Mouse (Mus musculus): Measurements from ENCODE around the gene Arpc4. TPM values are rescaled to one million over a fixed set of nuclear protein-coding genes. Genes with fewer than 3 reads are reported as not detected.

Arpc4 gene
- polyA plus RNA-seq, 1 experiment from 2014 or later: 392 TPM

GRCm38 (mm10) chr6:113343177-113344092 lies 34.5 kb upstream of the Arpc4 start, which contains the start of gene Camk1:
Camk1 (minus strand) TSS chr6:113343984.
- ATAC-seq (ENCODE audit: insufficient number of reproducible peaks, low FRiP score, low TSS enrichment, low read depth): peak; percentile 82
- peaks cover 25% of the 10 kb centered on the region for H3K4me1 ChIP-seq
- no peaks in the 10 kb centered on the region for H3K27me3 ChIP-seq
- H3K36me3 ChIP-seq: peaks cover 26% of the 10 kb centered on the region
- 14% methylated on average over 32 of the region's 32 CpGs for WGBS
- H3K9ac ChIP-seq: peak within 1 kb of the TSS; percentile 72
- peak within 1 kb of the TSS; percentile 51 for H3K27ac ChIP-seq
- no peaks in the 10 kb centered on the region for H3K9me3 ChIP-seq
- peak within 1 kb of the TSS; percentile 52 for H3K4me2 ChIP-seq
- H3K4me3 ChIP-seq: peak within 1 kb of the TSS; percentile 60

DNA sequence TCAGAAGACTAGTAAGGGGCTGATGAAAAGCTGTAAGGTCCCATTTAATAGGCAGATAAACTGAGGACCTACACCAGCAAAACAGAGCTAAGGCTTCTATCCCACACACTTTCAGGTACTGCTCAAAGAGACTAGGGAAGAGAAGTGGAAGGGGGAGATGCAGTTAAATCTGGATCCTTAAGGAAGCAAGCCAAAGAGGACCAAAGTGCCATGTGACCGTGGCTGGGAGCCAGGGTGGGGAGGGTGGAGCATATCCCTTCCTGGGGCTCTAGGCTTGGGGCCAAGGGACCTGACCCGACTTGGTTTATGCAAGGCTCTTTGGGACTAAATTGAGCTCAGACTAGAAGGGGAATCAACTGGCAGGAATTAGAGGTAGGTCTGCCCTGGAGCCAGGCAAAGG lies 33.6 kb upstream of the Arpc4 start:
- Histone ChIP-seq H3K27ac (peak overlapping the region; percentile 51; the same call in 1 of the 2 replicates), H3K4me3 (peak overlapping the region; percentile 60), H3K4me1 (peaks cover 25% of the 10 kb centered on the region), H3K9ac (peak overlapping the region; percentile 72; the same call in 1 of the 2 replicates), H3K27me3 (no peaks in the 10 kb centered on the region), H3K4me2 (peak overlapping the region; percentile 52), H3K9me3 (no peaks in the 10 kb centered on the region), H3K36me3 (peaks cover 18% of the 10 kb centered on the region)
- 39% methylated on average over 2 of the region's 2 CpGs for WGBS
- no peak for ATAC-seq (ENCODE audit: insufficient number of reproducible peaks, low FRiP score, low TSS enrichment, low read depth)

DNA sequence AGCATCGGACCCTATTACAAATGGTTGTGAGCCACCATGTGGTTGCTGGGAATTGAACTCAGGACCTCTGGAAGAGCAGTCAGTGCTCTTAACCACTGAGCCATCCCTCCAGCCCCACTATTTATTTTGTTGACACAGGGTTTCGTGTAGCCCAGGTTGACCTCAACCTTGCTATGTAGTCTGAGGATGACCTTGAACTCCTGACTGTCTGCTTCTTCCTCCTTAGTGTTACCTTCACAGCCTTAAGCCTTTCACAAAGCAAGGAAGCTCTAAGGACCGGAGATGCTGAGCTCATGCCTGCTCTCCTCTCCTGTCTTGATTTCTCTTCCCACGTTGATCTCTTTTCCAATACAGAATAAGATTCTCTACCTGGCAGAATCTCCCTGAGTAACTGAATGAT lies 31.0 kb upstream of the Arpc4 start:
- Histone ChIP-seq H3K9ac (no peak overlapping the region), H3K27me3 (no peaks in the 10 kb centered on the region), H3K4me1 (peaks cover 21% of the 10 kb centered on the region), H3K4me3 (no peak overlapping the region), H3K4me2 (no peak overlapping the region), H3K36me3 (no peaks in the 10 kb centered on the region), H3K9me3 (no peaks in the 10 kb centered on the region), H3K27ac (no peak overlapping the region)
- WGBS: 74% methylated on average over 4 of the region's 4 CpGs
- no peak for ATAC-seq (ENCODE audit: insufficient number of reproducible peaks, low FRiP score, low TSS enrichment, low read depth)

DNA sequence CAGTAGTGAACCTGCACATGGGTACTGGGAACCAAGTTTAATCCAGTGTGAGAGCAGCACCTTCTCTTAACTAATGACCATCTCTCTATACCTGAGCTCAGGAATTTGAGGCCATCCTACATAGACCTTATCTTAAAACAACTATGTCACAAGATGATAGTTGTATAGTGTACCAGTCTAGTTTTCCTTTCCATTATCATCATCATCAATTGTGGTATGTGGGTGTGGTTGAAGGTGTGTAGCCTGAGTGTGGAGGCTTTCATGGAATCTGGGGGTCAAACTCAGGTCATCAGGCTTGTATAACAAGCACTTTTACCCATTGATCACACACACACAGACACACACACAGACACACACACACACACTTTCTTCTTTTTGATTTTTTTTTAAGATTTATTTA lies 27.4 kb upstream of the Arpc4 start:
- H3K36me3 ChIP-seq: no peaks in the 10 kb centered on the region
- no peak overlapping the region for H3K9ac ChIP-seq
- H3K4me1 ChIP-seq: no peaks in the 10 kb centered on the region
- no peaks in the 10 kb centered on the region for H3K27me3 ChIP-seq
- ATAC-seq (ENCODE audit: insufficient number of reproducible peaks, low FRiP score, low TSS enrichment, low read depth): no peak
- H3K27ac ChIP-seq: no peak overlapping the region
- H3K4me3 ChIP-seq: no peak overlapping the region
- H3K9me3 ChIP-seq: no peaks in the 10 kb centered on the region
- no peak overlapping the region for H3K4me2 ChIP-seq

DNA sequence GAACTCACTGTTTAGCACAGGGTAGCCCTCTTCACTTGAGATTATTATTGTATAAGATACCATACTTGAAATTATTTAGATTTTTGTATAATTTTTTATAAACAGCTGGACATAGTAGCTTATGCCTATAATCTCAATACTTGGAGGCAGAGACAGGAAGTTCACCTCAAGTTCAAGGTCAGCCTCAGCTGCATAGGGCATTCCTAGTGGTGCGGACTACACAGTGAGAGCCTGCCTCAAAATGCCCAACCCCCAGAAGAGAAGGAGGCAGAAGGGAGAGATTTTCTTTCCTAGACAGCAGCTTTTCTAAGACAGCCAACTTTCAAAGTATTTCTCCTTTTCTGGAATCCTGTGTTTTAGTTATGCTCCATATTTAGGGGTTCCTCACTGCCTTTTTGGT lies 26.8 kb upstream of the Arpc4 start:
- ATAC-seq (ENCODE audit: insufficient number of reproducible peaks, low FRiP score, low TSS enrichment, low read depth): no peak
- WGBS: 95% methylated on average over 1 of the region's 1 CpGs
- H3K4me3 ChIP-seq: no peak overlapping the region
- H3K4me1 ChIP-seq: no peaks in the 10 kb centered on the region
- no peak overlapping the region for H3K4me2 ChIP-seq
- no peaks in the 10 kb centered on the region for H3K27me3 ChIP-seq
- H3K36me3 ChIP-seq: no peaks in the 10 kb centered on the region
- H3K9me3 ChIP-seq: no peaks in the 10 kb centered on the region
- H3K27ac ChIP-seq: no peak overlapping the region
- H3K9ac ChIP-seq: no peak overlapping the region

GRCm38 (mm10) chr6:113351653-113352052 lies 26.3 kb upstream of the Arpc4 start:
- 52% methylated on average over 10 of the region's 10 CpGs for WGBS
- H3K4me3 ChIP-seq: no peak overlapping the region

DNA sequence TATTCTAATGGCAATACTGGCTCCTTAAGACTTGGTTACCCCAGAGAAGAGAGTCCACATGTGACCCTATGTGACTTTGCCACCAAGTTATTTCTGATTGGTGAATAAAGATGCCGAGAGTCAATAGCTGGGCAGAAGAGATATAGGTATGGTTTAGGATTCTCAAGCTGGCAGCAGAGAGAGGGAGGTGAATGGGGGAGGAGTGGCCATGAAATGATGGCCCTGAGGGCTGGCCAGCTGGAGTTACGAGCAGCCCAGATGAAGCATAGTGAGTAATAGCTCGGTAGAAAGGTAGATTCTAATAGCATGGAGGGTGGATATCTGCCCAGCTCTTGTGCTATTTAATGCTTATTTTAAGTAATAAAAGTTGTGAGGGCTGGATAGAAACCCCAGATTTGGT lies 25.1 kb upstream of the Arpc4 start:
- WGBS: 58% methylated on average over 3 of the region's 3 CpGs

More at GRCm38 (mm10) chr6:113351653-113352052, 26.3 kb upstream of the Arpc4 start:
- H3K4me2 ChIP-seq: no peak overlapping the region
- H3K27ac ChIP-seq: no peak overlapping the region
- no peaks in the 10 kb centered on the region for H3K4me1 ChIP-seq
- H3K36me3 ChIP-seq: no peaks in the 10 kb centered on the region
- no peaks in the 10 kb centered on the region for H3K9me3 ChIP-seq
- no peaks in the 10 kb centered on the region for H3K27me3 ChIP-seq
- ATAC-seq (ENCODE audit: insufficient number of reproducible peaks, low FRiP score, low TSS enrichment, low read depth): no peak
- no peak overlapping the region for H3K9ac ChIP-seq

DNA sequence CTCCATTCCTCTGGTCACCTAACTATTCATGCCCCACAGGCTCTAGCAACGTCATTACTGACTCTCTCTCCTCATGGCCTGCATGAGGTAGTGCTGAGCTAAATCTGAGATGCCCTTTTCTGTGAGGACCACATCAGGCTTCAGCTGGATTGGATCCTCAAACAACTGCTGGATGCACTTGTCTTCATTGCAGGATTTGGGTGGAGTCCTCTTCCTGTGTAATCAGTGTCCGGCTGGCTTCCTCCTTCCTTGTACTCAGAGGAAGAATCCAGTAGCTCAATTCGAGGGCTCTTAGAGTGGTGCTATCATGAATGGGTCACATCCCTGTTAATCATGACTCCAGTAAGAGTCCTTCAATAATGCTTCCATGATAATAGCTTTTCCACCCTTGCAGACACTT lies 24.2 kb upstream of the Arpc4 start:
- Histone ChIP-seq H3K27me3 (no peaks in the 10 kb centered on the region), H3K27ac (no peak overlapping the region), H3K4me1 (no peaks in the 10 kb centered on the region), H3K4me3 (no peak overlapping the region), H3K36me3 (no peaks in the 10 kb centered on the region), H3K9ac (no peak overlapping the region), H3K9me3 (no peaks in the 10 kb centered on the region), H3K4me2 (no peak overlapping the region)
- 71% methylated on average over 3 of the region's 3 CpGs for WGBS
- ATAC-seq (ENCODE audit: insufficient number of reproducible peaks, low FRiP score, low TSS enrichment, low read depth): no peak

More for the DNA sequence above, 25.1 kb upstream of the Arpc4 start:
- Histone ChIP-seq H3K4me3 (no peak overlapping the region), H3K36me3 (no peaks in the 10 kb centered on the region), H3K27ac (no peak overlapping the region), H3K27me3 (no peaks in the 10 kb centered on the region), H3K9ac (no peak overlapping the region), H3K4me2 (no peak overlapping the region), H3K9me3 (no peaks in the 10 kb centered on the region), H3K4me1 (no peaks in the 10 kb centered on the region)
- ATAC-seq (ENCODE audit: insufficient number of reproducible peaks, low FRiP score, low TSS enrichment, low read depth): no peak

DNA sequence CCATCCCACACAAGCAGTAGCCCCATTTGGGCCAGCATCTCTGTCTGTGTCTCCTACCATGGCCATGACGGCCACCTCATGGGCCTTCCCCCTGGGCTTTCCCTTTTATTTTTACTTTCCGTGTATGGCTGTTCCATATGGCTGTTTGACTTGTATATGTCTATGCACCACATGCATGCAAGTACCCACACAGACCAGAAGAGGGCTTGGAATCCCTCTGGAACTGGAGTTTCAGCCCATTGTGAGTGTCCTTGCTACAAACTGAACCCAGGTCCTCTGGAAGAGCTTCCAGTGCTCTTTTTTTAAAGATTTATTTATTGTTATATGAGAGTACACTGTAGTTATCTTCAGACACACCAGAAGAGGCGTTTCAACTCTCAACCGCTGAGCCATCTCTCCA lies 16.4 kb upstream of the Arpc4 start:
- ATAC-seq (ENCODE audit: insufficient number of reproducible peaks, low FRiP score, low TSS enrichment, low read depth): no peak
- 75% methylated on average over 4 of the region's 4 CpGs for WGBS
- H3K4me1 ChIP-seq: no peaks in the 10 kb centered on the region
- no peak overlapping the region for H3K27ac ChIP-seq
- no peaks in the 10 kb centered on the region for H3K9me3 ChIP-seq
- H3K4me2 ChIP-seq: no peak overlapping the region
- H3K27me3 ChIP-seq: no peaks in the 10 kb centered on the region
- H3K36me3 ChIP-seq: 0 out of 2 replicates have a peak, but pooled peaks cover 3% of the 10 kb centered on the region
- H3K9ac ChIP-seq: no peak overlapping the region
- H3K4me3 ChIP-seq: no peak overlapping the region

- H3K4me1 ChIP-seq: no peaks in the 10 kb centered on the region
- no peak overlapping the region for H3K9ac ChIP-seq
- H3K27me3 ChIP-seq: no peaks in the 10 kb centered on the region
- ATAC-seq (ENCODE audit: insufficient number of reproducible peaks, low FRiP score, low TSS enrichment, low read depth): no peak
- peaks cover 10% of the 10 kb centered on the region for H3K36me3 ChIP-seq
- H3K9me3 ChIP-seq: no peaks in the 10 kb centered on the region
- WGBS: 95% methylated on average over 1 of the region's 1 CpGs
- H3K4me2 ChIP-seq: no peak overlapping the region
- no peak overlapping the region for H3K27ac ChIP-seq
- H3K4me3 ChIP-seq: no peak overlapping the region
Observed at GRCm38 (mm10) chr6:113362241-113362640, 15.7 kb upstream of the Arpc4 start.

- Histone ChIP-seq H3K27ac (no peak overlapping the region), H3K9me3 (no peaks in the 10 kb centered on the region), H3K4me2 (no peak overlapping the region), H3K4me1 (no peaks in the 10 kb centered on the region), H3K4me3 (no peak overlapping the region), H3K9ac (no peak overlapping the region), H3K36me3 (peaks cover 29% of the 10 kb centered on the region), H3K27me3 (no peaks in the 10 kb centered on the region)
- no peak for ATAC-seq (ENCODE audit: insufficient number of reproducible peaks, low FRiP score, low TSS enrichment, low read depth)
- 66% methylated on average over 8 of the region's 8 CpGs for WGBS
Observed at GRCm38 (mm10) chr6:113364518-113365135, 13.3 kb upstream of the Arpc4 start.

DNA sequence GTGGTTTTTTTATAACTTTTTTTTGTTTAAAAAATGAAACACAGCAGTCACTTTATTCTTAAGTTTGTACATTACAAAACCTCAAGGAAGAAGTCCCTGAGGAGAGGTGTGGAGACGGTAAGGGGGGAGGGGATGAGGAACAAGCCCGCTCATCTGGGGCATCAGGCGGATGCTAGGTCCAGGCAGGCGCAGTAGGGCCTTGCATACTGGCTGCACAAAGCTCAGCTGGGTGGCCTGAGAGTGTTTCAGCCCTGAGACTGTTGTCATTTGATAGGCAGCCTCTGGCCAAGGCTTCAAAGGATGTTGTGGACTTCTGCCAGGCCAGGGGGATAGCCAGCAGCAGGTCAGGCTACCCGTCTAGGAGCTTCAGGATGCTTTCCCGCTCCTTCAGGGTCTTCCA lies 11.3 kb upstream of the Arpc4 start:
- peaks cover 49% of the 10 kb centered on the region for H3K36me3 ChIP-seq
- H3K4me2 ChIP-seq: no peak overlapping the region
- no peak for ATAC-seq (ENCODE audit: insufficient number of reproducible peaks, low FRiP score, low TSS enrichment, low read depth)
- WGBS: 86% methylated on average over 6 of the region's 6 CpGs
- H3K9ac ChIP-seq: no peak overlapping the region
- H3K27me3 ChIP-seq: no peaks in the 10 kb centered on the region
- H3K4me1 ChIP-seq: no peaks in the 10 kb centered on the region
- no peaks in the 10 kb centered on the region for H3K9me3 ChIP-seq
- no peak overlapping the region for H3K27ac ChIP-seq
- no peak overlapping the region for H3K4me3 ChIP-seq

Data from limb, embryonic 15.5 days (tissue).